Mouse (Mus musculus) left cerebral cortex, postnatal 36 days (tissue): Measurements from ENCODE around the gene Rel. TPM values are rescaled to one million over a fixed set of nuclear protein-coding genes. Genes with fewer than 3 reads are reported as not detected.

ENCODE experiments used
- DNase-seq, 2 experiments: peaks; one replicate each; pipeline ENCODE4 v3.0.0; 2021 to 2022; ENCODE audit warnings: low spot score in 2 of 2, mixed read lengths in 1 of 2
- intact Hi-C: fragments of 180-260 bp; cut with DNase I; formaldehyde crosslinking; loops from one replicate; pipeline ENCODE4 v1.15.1; 2025
- total RNA-seq, 2 experiments: library from RNA; stranded (reverse); gene quantifications; 2 replicates each; pipeline ENCODE4 v1.2.3; 2021

The Rel gene
- total RNA-seq, 2 experiments from 2014 or later, result 3.0 to 3.4 TPM

GRCm38 (mm10) chr11:23693286-23693685 is 77.5 kb downstream of the Rel start:
- intact Hi-C loops, result no loop called here
- DNase-seq, result no peak

- intact Hi-C loops, result no loop called here
- no peak for DNase-seq
Measured at GRCm38 (mm10) chr11:23688060-23688459, 82.7 kb downstream of the Rel start.

Other genes with a start within 250 kb of the Rel start
- under 1 TPM in 1 of 2 experiments, not detected in 1; 0.68 TPM for gene 1700093K21Rik, start 249.8 kb downstream of the Rel start, total RNA-seq
- 10 to 100 TPM; 39.2 to 42.7 TPM for gene 0610010F05Rik, start 137.3 kb downstream of the Rel start, total RNA-seq
- gene Pus10, start 105.3 kb downstream of the Rel start, total RNA-seq, result 10 to 100 TPM; 13.7 to 25.4 TPM
- 10 to 100 TPM; 24.1 to 26.1 TPM for gene Pex13, start 105.0 kb downstream of the Rel start, total RNA-seq
- 10 to 100 TPM; 17.6 to 22.8 TPM for gene Papolg, start 124.3 kb upstream of the Rel start, total RNA-seq